In genomic region chr16:41764285-41764684, GRCm38 (mm10) we compare ENCODE assay signal across 30 mouse cellular contexts.
DNase-seq lines count a peak whose midpoint lies in the region; ATAC-seq and TF ChIP-seq lines count a peak whose summit lies in the region.
"Had no signal": no experiment of that assay in that cellular context is flagged by ENCODE, and none has a peak within 500 bp of the region (broad histone marks: within the 10 kb centered on the region; RNA-seq: fewer than 3 reads in every experiment).

No protein-coding gene starts in this region.

- no peaks in the 10 kb centered on the region for H3K9me3 ChIP-seq in forebrain, embryonic 16.5 days (ENCODE audit: control insufficient read depth, low read length)
- no peaks in the 10 kb centered on the region for H3K9me3 ChIP-seq in forebrain, embryonic 10.5 days
- H3K9me3 ChIP-seq: embryonic facial prominence, embryonic 12.5 days; embryonic facial prominence, embryonic 15.5 days; heart, embryonic 10.5 days; heart, embryonic 13.5 days had no signal

- DNase-seq in forebrain, embryonic 10.5 days (ENCODE audit: extremely low spot score, low spot score): no peak
- no peak for DNase-seq in layer of hippocampus, adult 2 months (ENCODE audit: low spot score in 2 of 2)
- DNase-seq in layer of hippocampus, postnatal 14 days (ENCODE audit: low spot score in 2 of 2): no peak
- peak; percentile 23 for DNase-seq in right cerebral cortex, adult 18-20 months
- DNase-seq in right cerebral cortex, postnatal 4 days: no peak
- DNase-seq in telencephalon, adult 2 months (ENCODE audit: low read depth, low spot score): peak; percentile 78
- DNase-seq in spleen, postnatal 36 days (ENCODE audit: low spot score in 2 of 2): no peak
- DNase-seq: adrenal gland, postnatal 14 days; B cell, adult 2 months; cerebellum, adult 18-20 months; cerebellum, adult 9-10 months; cerebellum, postnatal 14 days; gastrocnemius, postnatal 10 days; gastrocnemius, postnatal 36 days; heart, adult 2 months; heart, postnatal 14 days; heart, postnatal 4 days had no signal

- no peak overlapping the region for H3K4me2 ChIP-seq in forebrain, embryonic 16.5 days (ENCODE audit: low read length)
- H3K4me2 ChIP-seq: embryonic facial prominence, embryonic 12.5 days; embryonic facial prominence, embryonic 15.5 days; heart, embryonic 13.5 days; hindbrain, embryonic 14.5 days had no signal

- H3K9ac ChIP-seq in forebrain, embryonic 16.5 days (replicated peaks; ENCODE audit: low read depth, low read length): no peak overlapping the region
- H3K9ac ChIP-seq: embryonic facial prominence, embryonic 12.5 days; embryonic facial prominence, embryonic 15.5 days; heart, embryonic 13.5 days; hindbrain, embryonic 14.5 days had no signal

- TF ChIP-seq CTCF in layer of hippocampus, adult 2 months (conservative IDR thresholded peaks at IDR 0.05): no peak

- 66% methylated on average over 6 of the region's 6 CpGs for whole genome bisulfite sequencing in forebrain, embryonic 16.5 days
- 89% methylated on average over 6 of the region's 6 CpGs for whole genome bisulfite sequencing in forebrain, embryonic 10.5 days

- H3K36me3 ChIP-seq in forebrain, embryonic 16.5 days (ENCODE audit: control insufficient read depth, insufficient read depth): no peaks in the 10 kb centered on the region
- no peaks in the 10 kb centered on the region for H3K36me3 ChIP-seq in forebrain, embryonic 10.5 days (replicated peaks)
- H3K36me3 ChIP-seq: embryonic facial prominence, embryonic 12.5 days; embryonic facial prominence, embryonic 15.5 days; G1E; heart, embryonic 10.5 days; heart, embryonic 13.5 days had no signal

- H3K4me3 ChIP-seq in forebrain, embryonic 16.5 days (replicated peaks; ENCODE audit: low read length): no peak overlapping the region
- no peak overlapping the region for H3K4me3 ChIP-seq in forebrain, embryonic 10.5 days
- no peak overlapping the region for H3K4me3 ChIP-seq in layer of hippocampus, adult 2 months
- H3K4me3 ChIP-seq: embryonic facial prominence, embryonic 12.5 days; embryonic facial prominence, embryonic 15.5 days; heart, adult 2 months; heart, embryonic 10.5 days; heart, embryonic 13.5 days had no signal

- peak; percentile 43; the same call in 1 of the 2 replicates for ATAC-seq in forebrain, embryonic 16.5 days
- ATAC-seq: forebrain, embryonic 14.5 days; hindbrain, postnatal 0 days; inflammation-experienced regulatory T-cells, adult 6 months; intestine, embryonic 16.5 days; Patski had no signal

- no peaks in the 10 kb centered on the region for H3K27me3 ChIP-seq in forebrain, embryonic 16.5 days (replicated peaks; ENCODE audit: control insufficient read depth, insufficient read depth, low read length)
- no peaks in the 10 kb centered on the region for H3K27me3 ChIP-seq in forebrain, embryonic 10.5 days (ENCODE audit: poor library complexity, severe bottlenecking)
- H3K27me3 ChIP-seq: CH12.LX; embryonic facial prominence, embryonic 12.5 days; embryonic facial prominence, embryonic 15.5 days; heart, embryonic 13.5 days had no signal

- H3K4me1 ChIP-seq in forebrain, embryonic 16.5 days (replicated peaks; ENCODE audit: control insufficient read depth, insufficient read depth, low read length): no peaks in the 10 kb centered on the region
- no peaks in the 10 kb centered on the region for H3K4me1 ChIP-seq in forebrain, embryonic 10.5 days
- H3K4me1 ChIP-seq: embryonic facial prominence, embryonic 12.5 days; embryonic facial prominence, embryonic 15.5 days; heart, embryonic 10.5 days; heart, embryonic 13.5 days had no signal

- H3K27ac ChIP-seq in forebrain, embryonic 16.5 days (ENCODE audit: low read length): no peak overlapping the region; the same call in 1 of the 2 replicates
- H3K27ac ChIP-seq in forebrain, embryonic 10.5 days: no peak overlapping the region
- peak overlapping the region; percentile 9; the same call in 1 of the 2 replicates for H3K27ac ChIP-seq in layer of hippocampus, adult 2 months
- H3K27ac ChIP-seq: embryonic facial prominence, embryonic 12.5 days; embryonic facial prominence, embryonic 15.5 days; heart, adult 2 months; heart, embryonic 10.5 days; heart, embryonic 13.5 days; hindbrain, embryonic 14.5 days; hindbrain, postnatal 0 days had no signal

Comparison
In these comparisons a context has a peak if more than half of its experiments do, and no peak if none do; other contexts are left out.
1. DNase-seq: peak in right cerebral cortex, adult 18-20 months (single experiment) and telencephalon, adult 2 months (single experiment); none in forebrain, embryonic 10.5 days (single experiment), layer of hippocampus, adult 2 months (0 of 2), layer of hippocampus, postnatal 14 days (0 of 2), right cerebral cortex, postnatal 4 days (single experiment) and spleen, postnatal 36 days (0 of 2).